Mouse (Mus musculus) hindbrain, embryonic 10.5 days (tissue): Measurements from ENCODE around the gene Nxpe4. TPM values are rescaled to one million over a fixed set of nuclear protein-coding genes. Genes with fewer than 3 reads are reported as not detected.

Experiments
- DNase-seq: peaks from one replicate; pipeline ENCODE4 v3.0.0-alpha.2; 2017; ENCODE audit warnings: low spot score
- H3K27ac ChIP-seq: fragments of 300-500 bp; sonication (generic); 2 replicates; pipeline ENCODE4 v1.5.1; 2016; ENCODE audit warnings: mild to moderate bottlenecking, moderate library complexity
- H3K27me3 ChIP-seq: fragments of 300-500 bp; sonication (generic); 2 replicates; pipeline ENCODE4 v1.6.1; 2016; ENCODE audit warnings: mild to moderate bottlenecking; ENCODE audit not compliant: poor library complexity, insufficient read depth, severe bottlenecking
- H3K36me3 ChIP-seq: fragments of 300-500 bp; sonication (generic); 2 replicates; pipeline ENCODE4 v1.6.1; 2016; ENCODE audit warnings: mild to moderate bottlenecking, moderate library complexity
- H3K4me1 ChIP-seq: fragments of 300-500 bp; sonication (generic); replicated peaks from 2 replicates; pipeline ENCODE4 v1.6.1; 2016; ENCODE audit warnings: mild to moderate bottlenecking
- H3K4me3 ChIP-seq: fragments of 300-500 bp; sonication (generic); 2 replicates; pipeline ENCODE4 v1.5.1; 2016; ENCODE audit warnings: mild to moderate bottlenecking, moderate library complexity
- H3K9me3 ChIP-seq: fragments of 300-500 bp; sonication (generic); 2 replicates; pipeline ENCODE4 v1.6.1; 2016; ENCODE audit warnings: mild to moderate bottlenecking, moderate library complexity
- WGBS: fragments of 180-500 bp; shearing (Covaris S2); methylation state at CpG from one replicate; pipeline ENCODE4 v1.1.7; 2016; 5-methylcytosine and 5-hydroxymethylcytosine counted together
- polyA plus RNA-seq: library from polyadenylated mRNA; unstranded; fragments of >200 nt; fragmentation: Nextera tagmentation; extraction: Ambion mirVana; gene quantifications from 2 replicates; pipeline ENCODE4 v1.2.1, GENCODE M21; 2016

Gene Nxpe4
- polyA plus RNA-seq, 1 experiment from 2014 or later: 4.7 TPM

GRCm38 (mm10) chr9:48353148-48353698 lies 191.4 kb downstream of the Nxpe4 start, which contains the start of gene Nxpe2:
Gene Nxpe2, minus strand, starts transcription at chr9:48353454.
- 59% methylated on average over 2 of the region's 2 CpGs for WGBS
- Histone ChIP-seq H3K9me3 (no peaks in the 10 kb centered on the region), H3K4me3 (no peak within 1 kb of the TSS), H3K27ac (peak within 1 kb of the TSS; percentile 66; the same call in 1 of the 2 replicates), H3K36me3 (no peaks in the 10 kb centered on the region), H3K4me1 (peaks cover 17% of the 10 kb centered on the region), H3K27me3 (no peaks in the 10 kb centered on the region)
- no peak for DNase-seq

- Histone ChIP-seq H3K4me3 (no peak overlapping the region), H3K27me3 (no peaks in the 10 kb centered on the region), H3K27ac (no peak overlapping the region), H3K9me3 (no peaks in the 10 kb centered on the region), H3K36me3 (no peaks in the 10 kb centered on the region), H3K4me1 (peaks cover 17% of the 10 kb centered on the region)
- 54% methylated on average over 4 of the region's 4 CpGs for WGBS
- peak; percentile 47 for DNase-seq
These were observed 192.3 kb downstream of the Nxpe4 start for GRCm38 (mm10) chr9:48354122-48354521.

GRCm38 (mm10) chr9:48354793-48355192 lies 193.0 kb downstream of the Nxpe4 start:
- H3K36me3 ChIP-seq: no peaks in the 10 kb centered on the region
- H3K27me3 ChIP-seq: no peaks in the 10 kb centered on the region
- 61% methylated on average over 3 of the region's 3 CpGs for WGBS
- peak; percentile 69 for DNase-seq
- peaks cover 17% of the 10 kb centered on the region for H3K4me1 ChIP-seq
- H3K27ac ChIP-seq: peak overlapping the region; percentile 45; the same call in 1 of the 2 replicates
- no peaks in the 10 kb centered on the region for H3K9me3 ChIP-seq
- no peak overlapping the region for H3K4me3 ChIP-seq

- WGBS: 92% methylated on average over 3 of the region's 3 CpGs
- Histone ChIP-seq H3K27me3 (no peaks in the 10 kb centered on the region), H3K27ac (no peak overlapping the region), H3K4me3 (no peak overlapping the region), H3K9me3 (no peaks in the 10 kb centered on the region), H3K36me3 (no peaks in the 10 kb centered on the region), H3K4me1 (peaks cover 20% of the 10 kb centered on the region)
- no peak for DNase-seq
These were observed 195.3 kb downstream of the Nxpe4 start for GRCm38 (mm10) chr9:48357097-48357496.

- no peak for DNase-seq
- Histone ChIP-seq H3K27me3 (no peaks in the 10 kb centered on the region), H3K9me3 (no peaks in the 10 kb centered on the region), H3K36me3 (no peaks in the 10 kb centered on the region), H3K4me1 (peaks cover 8% of the 10 kb centered on the region; the same call in 1 of the 2 replicates), H3K27ac (no peak overlapping the region), H3K4me3 (no peak overlapping the region)
- 76% methylated on average over 4 of the region's 4 CpGs for WGBS
These were observed 199.0 kb downstream of the Nxpe4 start for GRCm38 (mm10) chr9:48360826-48361225.

GRCm38 (mm10) chr9:48361815-48362631 lies 200.2 kb downstream of the Nxpe4 start:
- Histone ChIP-seq H3K9me3 (no peaks in the 10 kb centered on the region), H3K27ac (peak overlapping the region; percentile 31; the same call in 1 of the 2 replicates), H3K4me3 (no peak overlapping the region), H3K36me3 (no peaks in the 10 kb centered on the region), H3K27me3 (no peaks in the 10 kb centered on the region), H3K4me1 (peaks cover 8% of the 10 kb centered on the region; the same call in 1 of the 2 replicates)
- peak; percentile 5 for DNase-seq
- WGBS: 72% methylated on average over 14 of the region's 14 CpGs

- no peaks in the 10 kb centered on the region for H3K27me3 ChIP-seq
- H3K36me3 ChIP-seq: no peaks in the 10 kb centered on the region
- peaks cover 8% of the 10 kb centered on the region; the same call in 1 of the 2 replicates for H3K4me1 ChIP-seq
- no peaks in the 10 kb centered on the region for H3K9me3 ChIP-seq
- no peak for DNase-seq
- no peak overlapping the region for H3K27ac ChIP-seq
- H3K4me3 ChIP-seq: no peak overlapping the region
- 79% methylated on average over 6 of the region's 6 CpGs for WGBS
These were observed 200.9 kb downstream of the Nxpe4 start for GRCm38 (mm10) chr9:48362743-48363142.

- Histone ChIP-seq H3K27me3 (no peaks in the 10 kb centered on the region), H3K27ac (no peak overlapping the region), H3K36me3 (no peaks in the 10 kb centered on the region), H3K4me1 (no peaks in the 10 kb centered on the region), H3K4me3 (no peak overlapping the region), H3K9me3 (no peaks in the 10 kb centered on the region)
- 66% methylated on average over 4 of the region's 4 CpGs for WGBS
- no peak for DNase-seq
These were observed 211.5 kb downstream of the Nxpe4 start for GRCm38 (mm10) chr9:48373232-48373878.

GRCm38 (mm10) chr9:48374357-48374756 lies 212.5 kb downstream of the Nxpe4 start:
- Histone ChIP-seq H3K36me3 (no peaks in the 10 kb centered on the region), H3K27me3 (no peaks in the 10 kb centered on the region), H3K4me3 (no peak overlapping the region), H3K27ac (no peak overlapping the region), H3K9me3 (no peaks in the 10 kb centered on the region), H3K4me1 (no peaks in the 10 kb centered on the region)
- 77% methylated on average over 2 of the region's 2 CpGs for WGBS
- no peak for DNase-seq

GRCm38 (mm10) chr9:48388451-48388850 lies 226.6 kb downstream of the Nxpe4 start:
- no peak for DNase-seq
- Histone ChIP-seq H3K9me3 (no peaks in the 10 kb centered on the region), H3K4me3 (no peak overlapping the region), H3K4me1 (no peaks in the 10 kb centered on the region), H3K36me3 (no peaks in the 10 kb centered on the region), H3K27me3 (no peaks in the 10 kb centered on the region), H3K27ac (no peak overlapping the region)
- WGBS: 81% methylated on average over 4 of the region's 4 CpGs

GRCm38 (mm10) chr9:48389983-48390382 lies 228.2 kb downstream of the Nxpe4 start:
- DNase-seq: no peak

GRCm38 (mm10) chr9:48403590-48404209 lies 241.9 kb downstream of the Nxpe4 start:
- Histone ChIP-seq H3K4me1 (no peaks in the 10 kb centered on the region), H3K9me3 (no peaks in the 10 kb centered on the region), H3K36me3 (no peaks in the 10 kb centered on the region), H3K4me3 (no peak overlapping the region), H3K27ac (no peak overlapping the region), H3K27me3 (no peaks in the 10 kb centered on the region)
- WGBS: 95% methylated on average over 10 of the region's 10 CpGs
- no peak for DNase-seq

More at GRCm38 (mm10) chr9:48389983-48390382, 228.2 kb downstream of the Nxpe4 start:
- WGBS: 85% methylated on average over 3 of the region's 3 CpGs
- Histone ChIP-seq H3K9me3 (no peaks in the 10 kb centered on the region), H3K36me3 (no peaks in the 10 kb centered on the region), H3K27ac (no peak overlapping the region), H3K4me3 (no peak overlapping the region), H3K4me1 (no peaks in the 10 kb centered on the region), H3K27me3 (no peaks in the 10 kb centered on the region)
